In genomic region chr9:27026708-27027107, GRCm38 (mm10) we compare ENCODE assay signal across 12 mouse cellular contexts. TPM values are rescaled to one million over a fixed set of nuclear protein-coding genes. Genes with fewer than 3 reads are reported as not detected.
DNase-seq lines count a peak whose midpoint lies in the region; ATAC-seq and TF ChIP-seq lines count a peak whose summit lies in the region.
"Had no signal": no experiment of that assay in that cellular context is flagged by ENCODE, and none has a peak within 500 bp of the region (broad histone marks: within the 10 kb centered on the region; RNA-seq: fewer than 3 reads in every experiment).

No protein-coding gene starts in this region.

- no peaks in the 10 kb centered on the region for H3K9me3 ChIP-seq in hindbrain, embryonic 15.5 days

- H3K4me3 ChIP-seq in gastrocnemius, adult 2 months: peak overlapping the region; percentile 100
- H3K4me3 ChIP-seq in hindbrain, embryonic 15.5 days: 0 out of 2 replicates have a peak overlapping the region, but pooled peaks have one; percentile 11

- intact Hi-C loops in gastrocnemius, adult 2 months (cut with DNase I): no loop called here

- H3K9ac ChIP-seq in hindbrain, embryonic 15.5 days: no peak overlapping the region

- H3K27me3 ChIP-seq in hindbrain, embryonic 15.5 days: no peaks in the 10 kb centered on the region

- no peak overlapping the region for H3K27ac ChIP-seq in gastrocnemius, adult 2 months
- H3K27ac ChIP-seq in hindbrain, embryonic 15.5 days (replicated peaks): no peak overlapping the region

- ATAC-seq in hindbrain, embryonic 15.5 days (ENCODE audit: low FRiP score, low read depth): no peak
- peak; percentile 42; the same call in 1 of the 2 replicates for ATAC-seq in neutrophil, adult 5-6 weeks (ENCODE audit: extremely low read depth, insufficient number of reproducible peaks, low FRiP score, poor library complexity, severe bottlenecking)

- peak overlapping the region; percentile 83 for H3K4me2 ChIP-seq in hindbrain, embryonic 15.5 days

- no peak for TF ChIP-seq CTCF in gastrocnemius, adult 2 months (IDR thresholded peaks at IDR 0.05)

- H3K36me3 ChIP-seq in hindbrain, embryonic 15.5 days: no peaks in the 10 kb centered on the region

- H3K4me1 ChIP-seq in hindbrain, embryonic 15.5 days (replicated peaks): peaks cover 40% of the 10 kb centered on the region

- no peak for DNase-seq in gastrocnemius, adult 2 months
- DNase-seq in gastrocnemius, adult 8-10 months (ENCODE audit: low spot score in 2 of 2): no peak
- DNase-seq in lung, postnatal 36 days: peak; percentile 40
- DNase-seq in lung, adult 18-20 months: no peak
- no peak for DNase-seq in urinary bladder, postnatal 10 days (ENCODE audit: low spot score)
- no peak for DNase-seq in kidney, adult 18-20 months
- DNase-seq: cerebellum, adult 2 months; heart, postnatal 4 days; right cerebral cortex, postnatal 14 days; thymus, adult 18-20 months had no signal

- WGBS in hindbrain, embryonic 15.5 days: 87% methylated on average over 1 of the region's 1 CpGs

RNA-seq across cellular contexts. Expression of gene Vps26b, which starts 3.2 kb away (rescaled TPM):
- total RNA-seq in gastrocnemius, adult 2 months (2021): 10 to 100 TPM; 26.2 to 26.9 TPM
- 10 to 100 TPM; 26.2 to 27.3 (median 26.8) TPM for total RNA-seq in gastrocnemius, adult 8-10 months (2022)
- 84.8 and 90.7 TPM in 2 replicates for polyA plus RNA-seq in hindbrain, embryonic 15.5 days (2015; fragmentation: Nextera tagmentation; extraction: Ambion mirVana)
- total RNA-seq in neutrophil, adult 5-6 weeks (2017): 27.7 and 30.5 TPM in 2 replicates

RNA-seq across cellular contexts. Expression of gene Ncapd3, which starts 3.3 kb away (rescaled TPM):
- 1 to 10 TPM; 6.2 to 7.3 TPM for total RNA-seq in gastrocnemius, adult 2 months (2021)
- 1 to 10 TPM; 4.7 to 5.7 (median 5.0) TPM for total RNA-seq in gastrocnemius, adult 8-10 months (2022)
- 15.4 and 16.6 TPM in 2 replicates for polyA plus RNA-seq in hindbrain, embryonic 15.5 days (2015; fragmentation: Nextera tagmentation; extraction: Ambion mirVana)
- 16.6 and 17.9 TPM in 2 replicates for total RNA-seq in neutrophil, adult 5-6 weeks (2017)

RNA-seq across cellular contexts. Expression of gene Thyn1, which starts 27.2 kb away (rescaled TPM):
- total RNA-seq in gastrocnemius, adult 2 months (2021): 10 to 100 TPM; 18.7 to 24.8 TPM
- 10 to 100 TPM; 21.8 to 25.8 (median 23.2) TPM for total RNA-seq in gastrocnemius, adult 8-10 months (2022)
- polyA plus RNA-seq in hindbrain, embryonic 15.5 days (2015; fragmentation: Nextera tagmentation; extraction: Ambion mirVana): 130 and 131 TPM in 2 replicates
- 8.5 and 9.0 TPM in 2 replicates for total RNA-seq in neutrophil, adult 5-6 weeks (2017)

RNA-seq across cellular contexts. Expression of gene Acad8, which starts 27.3 kb away (rescaled TPM):
- total RNA-seq in gastrocnemius, adult 2 months (2021): 10 to 100 TPM; 31.7 to 37.1 TPM
- total RNA-seq in gastrocnemius, adult 8-10 months (2022): 10 to 100 TPM; 34.8 to 39.7 (median 36.8) TPM
- 36.1 and 41.7 TPM in 2 replicates for polyA plus RNA-seq in hindbrain, embryonic 15.5 days (2015; fragmentation: Nextera tagmentation; extraction: Ambion mirVana)
- total RNA-seq in neutrophil, adult 5-6 weeks (2017): 3.4 and 5.3 TPM in 2 replicates
